Mouse (Mus musculus): ENCODE measurements around the gene Tead1.

Gene Tead1

DNA sequence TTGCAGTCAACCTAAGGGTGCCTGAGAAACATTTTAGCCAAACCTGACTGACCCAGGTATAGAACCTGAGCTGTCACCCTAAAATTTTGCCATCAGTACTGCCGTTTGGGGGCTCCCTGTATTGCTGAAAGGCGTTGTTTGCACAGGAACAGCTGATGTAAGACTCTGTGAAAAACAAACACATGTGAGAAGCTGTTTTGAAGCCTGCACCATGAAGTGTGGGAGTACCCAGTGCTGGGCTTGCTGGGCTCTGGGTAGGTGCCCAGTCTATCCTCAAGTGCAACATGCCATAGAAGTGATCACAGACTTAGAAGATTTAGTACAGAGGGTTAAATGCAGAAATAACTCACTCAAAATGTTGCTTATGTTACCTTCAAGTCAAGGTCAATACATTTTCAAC is 49.3 kb downstream of the Tead1 start:
- DNase-seq (ENCODE audit: low read depth, low spot score) = no peak

DNA sequence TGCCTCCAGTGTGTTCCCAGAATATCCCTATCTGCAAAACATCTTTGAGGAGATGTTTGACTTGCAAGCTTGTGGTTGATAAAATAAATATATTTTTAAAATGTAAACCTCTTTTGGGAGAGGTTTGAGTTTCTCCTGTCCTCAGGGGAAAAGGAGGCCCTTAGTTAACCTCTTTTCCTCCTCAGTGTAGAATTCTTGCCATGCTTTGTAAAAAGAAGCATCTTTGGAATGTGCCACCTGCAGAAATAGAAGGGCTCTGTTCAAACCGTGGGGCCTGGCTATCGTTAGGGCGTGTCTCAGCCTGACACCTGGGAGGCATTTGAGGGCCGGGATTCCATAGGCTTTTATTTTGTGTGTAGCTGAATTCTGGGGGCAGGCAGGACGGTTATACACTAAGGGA is 51.1 kb downstream of the Tead1 start:
- DNase-seq (ENCODE audit: low read depth, low spot score) = no peak

DNA sequence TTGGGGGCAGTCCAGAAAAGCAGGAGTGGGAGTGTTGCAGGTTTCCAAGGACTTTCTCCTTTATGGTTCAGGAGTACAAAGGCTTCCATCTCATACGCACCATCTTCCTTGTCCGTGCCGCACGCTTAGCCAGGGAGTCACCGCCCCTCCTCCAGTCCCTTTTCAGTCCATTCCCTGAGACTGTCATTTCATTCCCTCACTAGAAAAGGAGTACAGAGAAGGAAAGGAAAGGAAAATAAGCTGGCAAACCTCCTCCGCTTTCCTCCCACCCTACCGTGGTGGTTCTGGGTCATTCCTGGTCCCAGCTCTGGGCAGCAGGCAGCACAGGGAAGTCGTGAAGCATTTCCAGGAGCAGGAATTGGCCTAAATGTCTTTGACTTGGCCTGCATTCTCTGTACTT is 52.5 kb downstream of the Tead1 start:
- DNase-seq (ENCODE audit: low read depth, low spot score) = no peak

DNA sequence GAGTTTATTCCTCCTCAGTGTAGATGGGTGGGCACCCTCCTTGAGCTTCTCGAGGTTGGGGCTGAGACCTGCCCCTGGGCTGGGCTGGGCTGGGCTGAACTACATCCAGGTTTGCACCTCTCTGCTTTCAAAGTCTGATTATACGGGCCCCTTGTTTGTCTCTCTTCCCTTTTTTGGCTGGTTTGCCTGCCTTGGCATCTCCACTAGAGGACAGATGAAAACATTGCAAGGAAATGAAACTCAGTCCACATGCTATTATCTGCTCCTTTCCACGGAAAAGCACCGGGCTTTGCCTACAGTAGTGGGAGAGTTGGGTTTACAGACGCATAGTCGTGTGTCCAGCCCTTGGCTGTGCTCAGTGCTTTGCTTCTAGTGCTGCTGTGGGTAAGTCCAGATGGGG is 60.1 kb downstream of the Tead1 start:
- DNase-seq (ENCODE audit: low read depth, low spot score) = no peak

DNA sequence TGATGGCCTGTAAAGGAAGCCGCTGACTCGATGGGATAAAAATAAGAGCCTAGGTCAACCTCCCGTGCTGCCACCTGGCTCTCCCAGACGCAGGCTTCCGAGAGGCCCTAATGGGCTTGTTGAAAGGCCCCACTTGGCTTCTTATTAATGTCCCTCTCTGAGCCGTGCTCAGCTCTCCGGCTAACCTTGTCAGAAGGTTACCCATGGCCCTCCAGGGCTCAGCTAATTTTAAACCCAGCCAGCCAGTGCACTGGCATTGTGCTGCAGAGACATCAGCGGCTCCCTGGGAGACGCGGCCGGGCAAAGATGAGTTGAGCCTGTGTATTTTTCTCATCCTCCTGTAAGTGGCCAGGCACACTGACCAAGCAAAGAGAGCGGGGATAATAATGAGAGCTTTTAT is 62.7 kb downstream of the Tead1 start:
- DNase-seq (ENCODE audit: low read depth, low spot score) = no peak

DNA sequence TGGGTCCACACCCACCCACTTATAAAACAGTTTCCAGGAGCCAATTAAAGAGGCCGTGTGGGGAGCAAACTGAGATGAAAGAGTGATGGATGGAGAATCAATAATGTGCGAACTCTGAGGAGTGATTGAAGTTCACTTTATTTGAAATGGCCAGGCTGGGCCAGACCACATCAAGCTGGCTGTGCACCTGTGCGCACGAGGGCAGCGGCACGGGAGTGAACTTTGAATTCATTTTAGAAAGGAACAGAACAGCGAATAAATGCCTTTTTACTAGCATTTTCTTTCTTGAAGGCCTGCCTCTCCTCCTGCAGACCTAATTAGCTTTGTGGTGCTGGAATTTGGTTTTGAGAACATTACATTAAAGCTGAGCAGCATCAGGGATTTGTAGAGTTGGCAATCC is 63.9 kb downstream of the Tead1 start:
- DNase-seq (ENCODE audit: low read depth, low spot score) = no peak

DNA sequence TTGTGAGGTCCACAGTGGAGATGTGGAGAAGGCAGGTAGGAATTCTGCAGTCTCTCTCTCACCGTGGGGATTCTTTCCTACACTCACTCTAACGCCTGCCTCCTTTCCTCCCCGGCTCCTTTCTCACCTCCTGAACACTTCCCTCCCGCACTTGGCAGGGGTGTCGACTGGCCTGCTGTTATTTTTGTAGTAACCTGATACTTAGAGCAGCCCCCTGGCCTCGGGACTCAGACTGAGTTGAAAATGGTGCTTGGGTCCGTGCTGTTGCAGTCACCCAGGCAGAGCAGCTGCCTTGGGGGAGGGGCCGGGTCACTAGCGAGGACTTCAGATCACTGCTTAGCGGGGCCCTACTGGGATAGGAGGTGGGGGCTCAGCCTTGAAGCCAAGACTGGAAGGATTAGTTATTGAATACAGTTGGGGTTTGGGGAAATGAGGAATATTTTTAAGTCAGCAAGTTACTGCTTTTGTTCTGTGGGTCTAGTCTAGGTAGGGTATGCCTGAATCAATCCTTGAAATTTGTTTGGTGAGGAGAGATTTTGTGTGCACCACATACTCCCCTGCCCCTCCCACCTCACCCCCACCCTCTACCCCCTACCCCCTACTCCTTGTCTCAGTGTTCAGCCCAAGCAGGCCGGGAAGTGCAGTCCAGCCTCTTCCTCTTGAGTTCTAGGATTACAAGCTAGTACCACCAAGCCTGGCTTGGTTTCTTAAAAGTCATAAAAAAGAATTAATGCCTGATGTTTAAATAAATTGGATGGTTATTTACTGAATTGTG is 64.7 kb downstream of the Tead1 start:
- no peak for DNase-seq (ENCODE audit: low read depth, low spot score)

- DNase-seq (ENCODE audit: low read depth, low spot score) = no peak
These were observed 68.1 kb downstream of the Tead1 start for GRCm38 (mm10) chr7:112747187-112747586.

GRCm38 (mm10) chr7:112747836-112748235 is 68.7 kb downstream of the Tead1 start:
- DNase-seq (ENCODE audit: low read depth, low spot score) = no peak

DNA sequence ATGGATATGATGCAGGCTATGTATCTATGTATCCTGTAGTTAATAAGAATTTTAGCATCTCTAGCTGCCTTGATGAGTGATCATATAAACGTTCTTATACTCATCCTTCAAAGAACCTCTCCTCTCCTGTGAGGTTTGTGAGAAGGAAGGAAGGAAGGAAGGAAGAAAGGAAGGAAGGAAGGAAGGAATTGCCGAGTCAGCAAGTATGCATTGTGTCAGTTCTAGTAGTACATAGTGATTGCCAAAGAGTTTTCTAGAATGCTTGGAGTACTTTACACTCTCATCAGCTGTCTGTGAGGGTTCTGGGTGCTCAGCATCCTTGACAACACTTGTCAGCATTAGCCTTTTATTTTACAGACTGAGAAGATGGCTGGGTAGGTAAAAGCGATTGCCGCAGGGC is 69.2 kb downstream of the Tead1 start:
- no peak for DNase-seq (ENCODE audit: low read depth, low spot score)

- DNase-seq (ENCODE audit: low read depth, low spot score) = no peak
These were observed 71.0 kb downstream of the Tead1 start for GRCm38 (mm10) chr7:112750101-112750500.

- no peak for DNase-seq (ENCODE audit: low read depth, low spot score)
These were observed 73.2 kb downstream of the Tead1 start for GRCm38 (mm10) chr7:112752311-112752710.

GRCm38 (mm10) chr7:112753314-112753713 is 74.2 kb downstream of the Tead1 start:
- DNase-seq (ENCODE audit: low read depth, low spot score) = no peak

DNA sequence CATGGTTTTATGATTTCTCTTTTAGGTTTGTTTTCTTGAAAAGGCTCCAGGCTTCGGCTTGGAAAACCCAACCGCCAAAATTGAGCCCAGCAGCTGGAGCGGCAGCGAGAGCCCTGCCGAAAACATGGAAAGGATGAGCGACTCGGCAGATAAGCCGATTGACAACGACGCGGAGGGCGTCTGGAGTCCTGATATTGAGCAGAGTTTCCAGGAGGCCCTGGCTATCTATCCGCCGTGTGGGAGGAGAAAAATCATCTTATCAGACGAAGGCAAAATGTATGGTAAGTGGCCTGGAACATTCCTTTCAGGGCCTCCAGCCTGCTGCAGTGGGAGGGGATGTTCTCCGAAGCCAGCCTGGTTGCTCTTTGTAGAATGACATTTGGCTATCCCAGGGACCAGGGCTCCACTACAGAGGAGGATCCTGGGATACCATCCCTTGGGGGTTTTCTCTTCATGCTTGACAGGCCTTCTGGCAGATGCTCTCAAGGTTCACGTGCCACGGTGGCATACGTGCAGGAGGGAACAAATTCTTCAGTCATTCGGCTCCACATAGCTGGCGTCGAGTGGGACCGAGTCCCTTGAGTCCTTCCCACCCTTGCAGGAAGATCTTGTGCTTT is 80.3 kb downstream of the Tead1 start:
- no peak for DNase-seq (ENCODE audit: low read depth, low spot score)

DNA sequence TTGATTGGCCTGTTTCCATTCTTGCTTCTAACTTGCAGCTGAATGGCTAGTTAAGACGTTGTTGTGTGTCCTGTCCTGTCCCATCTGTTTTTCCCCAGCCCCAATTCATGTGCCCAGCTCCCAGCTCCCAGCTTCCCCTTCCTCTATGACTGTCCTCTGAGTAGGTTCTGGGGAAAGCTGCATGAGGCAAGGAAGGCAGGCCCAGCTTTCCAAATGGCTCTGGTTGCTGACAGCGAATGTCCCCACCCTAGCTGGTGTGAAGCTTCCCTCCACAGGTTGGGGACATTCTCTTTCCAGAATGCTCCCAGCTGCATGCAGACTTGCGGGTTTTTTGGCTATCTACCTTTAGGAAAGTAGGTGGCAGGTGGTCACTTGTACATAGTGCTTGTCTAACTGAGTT is 81.2 kb downstream of the Tead1 start:
- DNase-seq (ENCODE audit: low read depth, low spot score) = no peak

GRCm38 (mm10) chr7:112760782-112761181 is 81.7 kb downstream of the Tead1 start:
- peak; percentile 12 for DNase-seq (ENCODE audit: low read depth, low spot score)

GRCm38 (mm10) chr7:112762870-112763269 is 83.8 kb downstream of the Tead1 start:
- DNase-seq (ENCODE audit: low read depth, low spot score) = no peak

DNA sequence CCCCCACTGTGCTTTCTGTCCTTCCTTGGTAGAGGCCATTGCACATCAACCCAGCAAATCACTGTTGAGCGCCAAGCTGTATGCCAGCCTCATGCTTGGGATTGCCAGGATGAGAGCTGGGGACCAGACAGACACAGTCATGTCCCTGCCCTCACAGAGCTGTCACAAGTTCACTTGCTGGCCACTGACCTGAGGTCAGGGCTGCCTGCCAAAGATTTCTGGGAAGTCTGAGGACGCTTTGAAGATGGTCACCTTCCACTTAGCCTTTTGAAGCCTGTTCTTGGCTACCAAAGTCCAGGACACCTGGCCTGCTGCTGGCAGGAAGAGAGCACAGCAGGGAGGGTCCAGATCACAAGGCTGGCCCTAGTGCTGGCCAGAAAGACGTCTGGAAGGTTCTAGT is 84.4 kb downstream of the Tead1 start:
- no peak for DNase-seq (ENCODE audit: low read depth, low spot score)

DNA sequence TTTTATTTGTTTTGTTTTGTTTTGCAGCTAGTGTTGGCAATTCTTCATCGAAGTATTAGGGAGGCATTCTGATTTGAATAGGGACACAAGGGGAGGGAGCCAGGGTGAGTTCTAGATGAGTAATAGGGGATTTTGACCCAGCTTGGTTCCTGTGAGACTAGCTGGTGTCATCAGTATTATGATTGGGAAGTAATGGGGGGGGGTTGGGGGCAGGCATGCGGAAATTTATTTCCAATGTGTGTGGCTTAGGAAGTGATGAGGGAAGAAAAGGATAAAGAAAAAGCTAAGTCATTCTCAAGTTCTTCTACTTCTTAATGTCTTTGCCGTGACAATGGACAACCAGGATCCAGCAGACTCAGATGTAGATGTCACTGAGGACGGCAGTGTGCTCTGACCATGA is 85.8 kb downstream of the Tead1 start:
- DNase-seq (ENCODE audit: low read depth, low spot score) = no peak

DNA sequence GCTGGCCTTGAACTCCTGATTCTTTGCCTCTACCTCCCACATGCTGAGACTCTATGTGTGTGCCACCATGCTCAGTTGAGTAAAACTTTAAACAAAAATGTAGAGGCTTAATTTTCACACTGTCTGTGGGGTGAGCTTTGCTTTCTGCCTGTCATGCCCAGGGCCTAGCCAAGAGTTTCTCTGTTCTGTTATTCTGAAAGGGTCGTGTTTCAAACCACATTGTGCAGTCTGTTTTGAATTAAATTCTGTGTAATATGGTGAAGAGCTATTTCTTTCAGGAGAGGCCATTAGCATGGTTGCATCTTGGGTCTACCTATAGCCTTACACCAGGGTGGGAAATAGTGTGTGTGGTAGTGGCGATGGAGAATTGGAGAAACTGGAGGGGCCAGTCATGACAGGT is 90.7 kb downstream of the Tead1 start:
- no peak for DNase-seq (ENCODE audit: low read depth, low spot score)

GRCm38 (mm10) chr7:112771461-112771860 is 92.3 kb downstream of the Tead1 start:
- no peak for DNase-seq (ENCODE audit: low read depth, low spot score)

GRCm38 (mm10) chr7:112772777-112773176 is 93.7 kb downstream of the Tead1 start:
- no peak for DNase-seq (ENCODE audit: low read depth, low spot score)

DNA sequence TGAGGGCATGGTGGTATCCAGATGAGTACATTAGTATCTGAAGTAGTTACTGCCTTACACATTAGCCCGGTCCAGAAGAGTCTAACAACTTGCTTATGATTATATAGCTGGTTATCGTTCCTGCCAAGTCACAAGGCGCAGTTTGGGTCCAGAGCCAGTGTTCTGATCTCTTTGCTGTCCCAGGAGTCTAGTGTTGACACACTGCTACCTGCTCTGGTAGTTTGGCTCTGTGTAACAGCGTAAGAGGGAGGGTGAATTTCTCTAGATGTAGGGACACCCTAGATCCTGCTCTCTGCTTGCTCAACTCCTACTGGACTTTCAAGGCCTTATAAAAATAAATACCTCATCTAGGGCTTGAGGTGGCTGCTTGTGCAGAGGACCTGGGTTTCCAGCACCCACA is 94.5 kb downstream of the Tead1 start:
- no peak for DNase-seq (ENCODE audit: low read depth, low spot score)

GRCm38 (mm10) chr7:112775816-112776215 is 96.7 kb downstream of the Tead1 start:
- DNase-seq (ENCODE audit: low read depth, low spot score) = no peak
